Mouse (Mus musculus): ENCODE results near the gene Amer2.
"Not testable (repeated sequence)": the region's sequence is repeated elsewhere in the genome, so short reads cannot be mapped to it uniquely, and the experiment has no call there.

Amer2 gene

GRCm38 (mm10) chr14:60372821-60373309 lies at the start of gene Amer2:
TSS of gene Amer2 (plus strand) at chr14:60373259.
- DNase-seq: peak; percentile 62

GRCm38 (mm10) chr14:60340001-60340400 lies 33.1 kb upstream of the Amer2 start:
- DNase-seq: not testable (repeated sequence)

- peak; percentile 25 for DNase-seq
Measured at GRCm38 (mm10) chr14:60340570-60340969, 32.5 kb upstream of the Amer2 start.

- peak; percentile 62 for DNase-seq
Measured at GRCm38 (mm10) chr14:60345326-60345876, 27.7 kb upstream of the Amer2 start.

GRCm38 (mm10) chr14:60358347-60358746 lies 14.7 kb upstream of the Amer2 start:
- DNase-seq: peak; percentile 30

- peak; percentile 64 for DNase-seq
Measured at GRCm38 (mm10) chr14:60361380-60362212, 11.5 kb upstream of the Amer2 start.

- no peak for DNase-seq
Measured at GRCm38 (mm10) chr14:60366729-60367128, 6.3 kb upstream of the Amer2 start.

GRCm38 (mm10) chr14:60368769-60369666 lies 4.0 kb upstream of the Amer2 start:
- DNase-seq: peak; percentile 79

GRCm38 (mm10) chr14:60369667-60370315 lies 3.3 kb upstream of the Amer2 start:
- DNase-seq: peak; percentile 34

- peak; percentile 66 for DNase-seq
Measured at GRCm38 (mm10) chr14:60377107-60377506, 4.0 kb downstream of the Amer2 start.

- DNase-seq: no peak
Measured at GRCm38 (mm10) chr14:60377546-60377945, 4.5 kb downstream of the Amer2 start.

GRCm38 (mm10) chr14:60378057-60378565 lies 5.1 kb downstream of the Amer2 start:
- DNase-seq: peak; percentile 66

GRCm38 (mm10) chr14:60378566-60379322 lies 5.7 kb downstream of the Amer2 start:
- peak; percentile 75 for DNase-seq

GRCm38 (mm10) chr14:60379323-60379957 lies 6.4 kb downstream of the Amer2 start:
- DNase-seq: peak; percentile 77

GRCm38 (mm10) chr14:60379958-60380330 lies 6.9 kb downstream of the Amer2 start:
- DNase-seq: peak; percentile 76

- DNase-seq: peak; percentile 68
Measured at GRCm38 (mm10) chr14:60381671-60382070, 8.6 kb downstream of the Amer2 start.

GRCm38 (mm10) chr14:60383816-60384215 lies 10.8 kb downstream of the Amer2 start:
- no peak for DNase-seq

GRCm38 (mm10) chr14:60384269-60384668 lies 11.2 kb downstream of the Amer2 start:
- no peak for DNase-seq

GRCm38 (mm10) chr14:60385079-60385643 lies 12.1 kb downstream of the Amer2 start:
- no peak for DNase-seq

- DNase-seq: no peak
Measured at GRCm38 (mm10) chr14:60386591-60387501, 13.8 kb downstream of the Amer2 start.

Measured in heart, adult 11 months (tissue).